Mouse (Mus musculus): Measurements from ENCODE around the gene Sox18. TPM values are rescaled to one million over a fixed set of nuclear protein-coding genes. Genes with fewer than 3 reads are reported as not detected.

The Sox18 gene
- total RNA-seq, 1 experiment from 2014 or later: not detected

DNA sequence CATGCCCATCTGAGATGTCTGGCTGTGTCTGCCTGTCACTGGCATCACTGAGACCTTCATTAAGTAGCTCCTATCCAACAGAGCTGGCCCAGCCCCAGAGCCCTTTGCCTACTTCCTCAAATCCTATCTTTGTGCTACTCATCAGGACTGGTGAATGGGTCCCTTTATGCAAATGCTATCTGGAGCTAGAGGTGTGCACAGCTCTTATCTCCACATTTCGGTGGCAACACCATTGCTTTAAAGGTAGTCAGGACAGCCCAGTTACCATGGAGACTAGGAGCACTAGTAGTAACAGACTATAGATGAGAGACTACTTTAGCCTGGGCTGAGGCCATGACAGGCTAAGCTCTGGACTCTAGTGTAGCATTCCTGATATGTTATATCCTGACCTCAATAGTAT is 13.3 kb upstream of the Sox18 start:
- no peak for ATAC-seq (replicated peaks; ENCODE audit: insufficient number of reproducible peaks, low FRiP score, low TSS enrichment, poor library complexity, severe bottlenecking)

GRCm38 (mm10) chr2:181683381-181683780 is 11.9 kb upstream of the Sox18 start:
- no peak for ATAC-seq (replicated peaks; ENCODE audit: insufficient number of reproducible peaks, low FRiP score, low TSS enrichment, poor library complexity, severe bottlenecking)

GRCm38 (mm10) chr2:181681978-181682377 is 10.5 kb upstream of the Sox18 start:
- no peak for ATAC-seq (replicated peaks; ENCODE audit: insufficient number of reproducible peaks, low FRiP score, low TSS enrichment, poor library complexity, severe bottlenecking)

GRCm38 (mm10) chr2:181680716-181681117 is 9.3 kb upstream of the Sox18 start:
- peak; percentile 11 for ATAC-seq (replicated peaks; ENCODE audit: insufficient number of reproducible peaks, low FRiP score, low TSS enrichment, poor library complexity, severe bottlenecking)

DNA sequence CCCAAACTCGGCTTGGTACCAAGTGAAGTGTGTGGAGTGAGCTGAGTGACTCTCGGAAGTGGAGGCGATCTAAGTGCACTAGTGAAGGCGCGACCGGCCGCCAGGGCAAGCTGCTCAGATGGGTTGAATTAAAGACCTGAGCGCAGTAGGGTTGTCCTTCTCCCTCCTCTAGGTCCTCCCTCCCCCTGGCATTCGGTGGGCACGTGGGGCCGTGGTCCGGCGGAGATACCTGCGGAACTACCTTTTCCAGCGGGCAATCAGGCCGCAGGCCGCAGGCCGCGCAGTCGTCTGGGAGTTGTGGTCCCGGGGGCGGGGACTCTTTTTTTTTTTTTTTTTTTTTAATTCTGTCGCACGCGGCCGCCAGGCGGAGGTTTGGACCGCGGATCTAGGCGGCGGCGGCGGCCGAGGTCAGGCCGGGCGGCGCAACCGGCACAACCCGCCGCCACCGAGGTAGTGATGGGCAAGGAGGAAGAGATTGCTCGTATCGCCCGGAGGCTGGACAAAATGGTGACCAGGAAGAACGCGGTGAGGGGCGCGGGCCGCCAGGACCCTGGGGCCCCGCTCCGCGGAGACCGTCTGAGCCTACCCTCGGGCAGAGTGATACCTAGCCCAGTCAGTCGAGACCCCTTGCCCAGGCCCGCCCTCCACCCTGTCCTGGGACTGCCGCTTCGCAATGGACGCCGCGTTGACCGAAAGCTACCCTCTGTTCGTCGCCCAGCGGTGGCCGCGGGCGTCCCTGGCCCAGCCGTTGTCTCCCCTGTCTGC is 8.7 kb upstream of the Sox18 start, which contains the start of gene Tcea2:
Gene Tcea2, plus strand, starts transcription at position 360 of the 765 bp plus-strand sequence.
- peak; percentile 33; the same call in 1 of the 2 replicates for ATAC-seq (replicated peaks; ENCODE audit: insufficient number of reproducible peaks, low FRiP score, low TSS enrichment, poor library complexity, severe bottlenecking)

DNA sequence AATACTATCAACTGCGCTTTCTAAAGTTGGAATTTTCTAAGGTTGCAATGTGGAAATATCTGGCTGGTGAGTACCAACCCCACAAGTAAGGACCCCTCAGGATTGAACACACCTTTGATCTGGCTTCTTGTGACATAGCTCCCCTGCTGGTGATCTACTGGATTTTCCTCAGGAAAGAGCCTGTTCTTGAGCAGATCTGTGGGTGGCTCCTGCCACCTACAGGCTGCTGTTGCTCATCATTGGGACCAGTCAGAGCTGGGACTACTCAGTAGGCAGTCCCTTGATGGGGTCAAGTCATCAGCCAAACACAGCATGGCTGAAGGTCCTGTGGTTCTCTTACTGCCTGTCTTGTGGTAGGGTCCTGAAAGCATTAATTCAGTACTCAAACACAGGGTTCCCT is 7.3 kb upstream of the Sox18 start:
- peak; percentile 65 for ATAC-seq (replicated peaks; ENCODE audit: insufficient number of reproducible peaks, low FRiP score, low TSS enrichment, poor library complexity, severe bottlenecking)

DNA sequence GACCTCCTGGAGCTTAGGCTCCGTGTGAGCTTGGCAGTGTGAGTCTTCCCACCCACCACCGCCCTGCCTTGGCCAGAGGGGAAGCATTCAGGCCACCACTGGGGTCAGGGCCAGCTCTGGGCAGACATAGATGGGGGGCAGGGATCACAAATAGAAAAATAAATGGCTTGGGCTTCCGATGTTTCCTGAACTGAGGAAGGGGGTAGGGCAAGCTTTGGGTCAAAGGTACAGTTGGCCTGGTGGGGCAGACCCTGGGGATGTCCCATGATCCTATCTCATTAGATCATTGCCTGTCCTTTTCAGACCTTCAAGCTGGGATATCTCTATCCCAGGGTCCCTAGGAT is 6.3 kb upstream of the Sox18 start:
- ATAC-seq (replicated peaks; ENCODE audit: insufficient number of reproducible peaks, low FRiP score, low TSS enrichment, poor library complexity, severe bottlenecking): no peak

GRCm38 (mm10) chr2:181677096-181677754 is 5.8 kb upstream of the Sox18 start:
- no peak for ATAC-seq (replicated peaks; ENCODE audit: insufficient number of reproducible peaks, low FRiP score, low TSS enrichment, poor library complexity, severe bottlenecking)

GRCm38 (mm10) chr2:181676424-181676823 is 5.0 kb upstream of the Sox18 start:
- no peak for ATAC-seq (replicated peaks; ENCODE audit: insufficient number of reproducible peaks, low FRiP score, low TSS enrichment, poor library complexity, severe bottlenecking)

GRCm38 (mm10) chr2:181675454-181675853 is 4.0 kb upstream of the Sox18 start:
- ATAC-seq (replicated peaks; ENCODE audit: insufficient number of reproducible peaks, low FRiP score, low TSS enrichment, poor library complexity, severe bottlenecking): 0 out of 2 replicates have a peak, but pooled peaks have one; percentile 11

DNA sequence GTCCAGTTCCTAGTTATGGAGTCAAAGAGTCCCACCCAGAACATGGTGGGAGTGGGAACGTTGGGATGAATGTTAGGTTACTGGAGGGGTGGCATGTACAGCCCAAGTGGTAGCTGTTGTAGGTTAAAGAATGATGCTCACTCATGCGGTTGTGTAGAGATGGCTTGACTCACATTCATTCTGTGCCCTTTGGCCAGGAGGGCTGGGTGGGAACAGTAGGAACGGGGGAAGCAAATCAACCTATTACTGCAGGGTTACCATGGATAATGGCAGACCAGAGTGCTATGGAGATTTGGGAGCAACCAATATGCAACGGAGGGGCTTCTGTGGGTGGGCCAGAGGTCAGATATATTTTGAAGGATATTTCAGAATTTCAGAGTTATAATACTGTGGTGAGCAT is 3.5 kb upstream of the Sox18 start:
- no peak for ATAC-seq (replicated peaks; ENCODE audit: insufficient number of reproducible peaks, low FRiP score, low TSS enrichment, poor library complexity, severe bottlenecking)

DNA sequence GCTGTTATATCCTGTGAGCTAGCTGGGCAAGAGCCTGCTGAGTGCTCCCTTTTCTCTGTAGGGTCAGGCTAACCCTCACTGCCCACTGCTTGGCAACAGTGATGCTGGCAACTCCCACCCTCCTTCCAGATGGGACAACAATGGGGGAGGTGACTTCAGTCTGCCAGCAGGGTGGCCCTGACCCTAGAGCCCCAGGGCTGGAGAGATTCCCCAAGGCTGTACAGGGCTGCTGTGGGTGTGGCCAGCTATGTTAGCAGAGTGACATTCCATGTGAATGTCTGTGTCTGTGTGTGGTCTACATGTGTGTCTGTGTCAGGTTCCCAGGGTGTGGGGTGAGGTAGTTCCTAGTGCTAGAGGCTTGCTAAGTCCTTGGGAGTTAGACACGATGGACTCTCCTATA is 2.1 kb upstream of the Sox18 start:
- no peak for ATAC-seq (replicated peaks; ENCODE audit: insufficient number of reproducible peaks, low FRiP score, low TSS enrichment, poor library complexity, severe bottlenecking)

DNA sequence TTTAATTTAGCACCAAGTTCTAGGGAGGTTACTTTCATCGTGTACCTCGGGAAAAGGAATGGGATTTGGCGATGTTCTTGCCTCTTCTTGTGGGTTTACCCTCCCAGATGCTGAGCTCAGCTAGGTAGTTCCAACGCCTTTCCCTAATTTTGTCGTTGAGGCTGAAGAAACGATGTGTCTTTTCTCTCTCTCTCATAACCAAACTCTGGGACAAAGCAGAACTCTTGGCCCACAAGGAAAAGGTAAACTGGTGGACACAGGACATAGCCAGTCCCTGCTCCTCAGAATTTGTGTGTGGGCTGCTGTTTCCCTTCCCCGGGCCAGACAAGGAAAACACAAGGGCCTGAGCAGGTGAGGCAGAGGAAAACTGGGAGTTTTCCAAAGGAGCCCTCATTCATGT is 544 bp upstream of the Sox18 start:
- no peak for ATAC-seq (replicated peaks; ENCODE audit: insufficient number of reproducible peaks, low FRiP score, low TSS enrichment, poor library complexity, severe bottlenecking)

DNA sequence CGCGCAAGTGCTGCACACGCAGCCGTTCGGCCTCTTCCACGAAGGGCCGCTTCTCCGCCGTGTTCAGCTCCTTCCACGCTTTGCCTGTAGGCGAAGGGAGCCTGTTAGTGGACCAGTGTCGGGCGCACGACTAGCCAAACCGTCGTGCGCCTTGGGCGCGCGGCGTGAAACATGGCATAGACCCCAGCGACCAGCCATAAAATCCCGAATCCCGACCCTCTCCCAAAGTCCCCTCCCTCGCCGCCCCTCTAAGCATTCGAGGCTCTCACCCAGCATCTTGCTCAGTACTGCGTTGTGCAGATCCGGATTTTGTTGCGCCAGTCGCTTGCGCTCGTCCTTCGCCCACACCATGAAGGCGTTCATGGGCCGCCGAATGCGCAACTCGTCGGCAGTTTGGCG is 528 bp downstream of the Sox18 start:
- ATAC-seq (replicated peaks; ENCODE audit: insufficient number of reproducible peaks, low FRiP score, low TSS enrichment, poor library complexity, severe bottlenecking): no peak

GRCm38 (mm10) chr2:181670285-181670912 is 1.0 kb downstream of the Sox18 start:
- ATAC-seq (replicated peaks; ENCODE audit: insufficient number of reproducible peaks, low FRiP score, low TSS enrichment, poor library complexity, severe bottlenecking): peak; percentile 30; the same call in 1 of the 2 replicates

- no peak for ATAC-seq (replicated peaks; ENCODE audit: insufficient number of reproducible peaks, low FRiP score, low TSS enrichment, poor library complexity, severe bottlenecking)
These were observed 8.2 kb downstream of the Sox18 start for GRCm38 (mm10) chr2:181663298-181663630.

GRCm38 (mm10) chr2:181662620-181663297 is 8.7 kb downstream of the Sox18 start:
- ATAC-seq (replicated peaks; ENCODE audit: insufficient number of reproducible peaks, low FRiP score, low TSS enrichment, poor library complexity, severe bottlenecking): no peak

DNA sequence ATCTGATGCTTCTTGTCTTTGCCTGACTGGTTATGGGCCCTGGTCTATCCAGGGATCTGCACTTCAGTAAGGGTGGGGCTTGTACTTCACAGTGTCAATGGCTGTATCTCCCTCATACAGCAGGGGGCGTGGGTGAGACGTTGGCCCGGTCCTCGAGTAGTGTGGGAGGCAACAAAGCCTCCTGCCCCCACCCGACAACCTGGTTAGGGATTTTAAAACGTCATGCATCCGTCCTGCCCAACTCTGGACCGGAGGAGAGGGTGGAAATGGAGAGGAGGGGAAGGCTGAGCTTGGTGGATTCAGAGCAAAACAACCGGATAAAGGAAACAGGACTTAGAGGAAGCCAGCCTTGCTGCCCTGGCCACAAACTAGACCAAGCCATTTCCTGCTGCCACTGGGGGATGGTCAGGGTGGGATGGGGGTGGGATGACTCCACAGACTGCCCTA is 11.8 kb downstream of the Sox18 start:
- peak; percentile 85 for ATAC-seq (replicated peaks; ENCODE audit: insufficient number of reproducible peaks, low FRiP score, low TSS enrichment, poor library complexity, severe bottlenecking)

GRCm38 (mm10) chr2:181658930-181659555 is 12.4 kb downstream of the Sox18 start:
- ATAC-seq (replicated peaks; ENCODE audit: insufficient number of reproducible peaks, low FRiP score, low TSS enrichment, poor library complexity, severe bottlenecking): peak; percentile 25
